10 mouse cellular contexts compared by ENCODE assay signal in genomic region chr1:172342729-172343128, GRCm38 (mm10). TPM values are rescaled to one million over a fixed set of nuclear protein-coding genes. Genes with fewer than 3 reads are reported as not detected.
DNase-seq lines count a peak whose midpoint lies in the region; ATAC-seq and TF ChIP-seq lines count a peak whose summit lies in the region.
"Had no signal": no experiment of that assay in that cellular context is flagged by ENCODE, and none has a peak within 500 bp of the region (broad histone marks: within the 10 kb centered on the region; RNA-seq: fewer than 3 reads in every experiment).

No protein-coding gene starts in this region.

- H3K4me1 ChIP-seq in hindbrain, embryonic 14.5 days (replicated peaks; ENCODE audit: control insufficient read depth, insufficient read depth, low read length) = no peaks in the 10 kb centered on the region; the same call in 1 of the 2 replicates
- no peaks in the 10 kb centered on the region for H3K4me1 ChIP-seq in midbrain, embryonic 14.5 days (ENCODE audit: control insufficient read depth, insufficient read depth, low read length)
- H3K4me1 ChIP-seq in stomach, postnatal 0 days (replicated peaks; ENCODE audit: control insufficient read depth, insufficient read depth) = no peaks in the 10 kb centered on the region

- 76% methylated on average over 3 of the region's 3 CpGs for WGBS in hindbrain, embryonic 14.5 days
- 81% methylated on average over 3 of the region's 3 CpGs for WGBS in midbrain, embryonic 14.5 days
- WGBS in stomach, postnatal 0 days = 76% methylated on average over 3 of the region's 3 CpGs

- H3K4me2 ChIP-seq in hindbrain, embryonic 14.5 days (replicated peaks) = peak overlapping the region; percentile 65
- H3K4me2 ChIP-seq in midbrain, embryonic 14.5 days (ENCODE audit: low read length) = peak overlapping the region; percentile 62; the same call in 1 of the 2 replicates
- H3K4me2 ChIP-seq in stomach, postnatal 0 days (replicated peaks; ENCODE audit: low read depth) = no peak overlapping the region
- H3K4me2 ChIP-seq: limb, embryonic 12.5 days had no signal

- peak; percentile 38 to 41 for DNase-seq in cerebellum, adult 18-20 months
- DNase-seq in cerebellum, adult 8-10 months = no peak
- DNase-seq in brain, embryonic 14.5 days (ENCODE audit: low read depth) = peak; percentile 82
- DNase-seq in hindbrain, embryonic 14.5 days (ENCODE audit: low spot score) = no peak
- DNase-seq in midbrain, embryonic 14.5 days = no peak
- no peak for DNase-seq in stomach, postnatal 0 days (ENCODE audit: low spot score)
- no peak for DNase-seq in ovary, postnatal 36 days (ENCODE audit: low spot score)
- no peak for DNase-seq in gastrocnemius, postnatal 10 days
- DNase-seq: heart, postnatal 4 days had no signal

- H3K9ac ChIP-seq in hindbrain, embryonic 14.5 days = no peak overlapping the region
- no peak overlapping the region for H3K9ac ChIP-seq in midbrain, embryonic 14.5 days (replicated peaks; ENCODE audit: low read length)
- H3K9ac ChIP-seq in stomach, postnatal 0 days (ENCODE audit: low read length) = no peak overlapping the region
- H3K9ac ChIP-seq: limb, embryonic 12.5 days had no signal

- H3K36me3 ChIP-seq in hindbrain, embryonic 14.5 days (replicated peaks; ENCODE audit: control insufficient read depth, insufficient read depth) = no peaks in the 10 kb centered on the region
- H3K36me3 ChIP-seq in midbrain, embryonic 14.5 days (ENCODE audit: control insufficient read depth, insufficient read depth, low read length) = no peaks in the 10 kb centered on the region
- H3K36me3 ChIP-seq in stomach, postnatal 0 days (ENCODE audit: control insufficient read depth, insufficient read depth, low read length) = no peaks in the 10 kb centered on the region
- H3K36me3 ChIP-seq: limb, embryonic 12.5 days had no signal

- H3K27ac ChIP-seq in hindbrain, embryonic 14.5 days = no peak overlapping the region
- no peak overlapping the region for H3K27ac ChIP-seq in midbrain, embryonic 14.5 days (replicated peaks; ENCODE audit: low read depth, low read length)
- H3K27ac ChIP-seq in stomach, postnatal 0 days (replicated peaks) = no peak overlapping the region
- H3K27ac ChIP-seq: limb, embryonic 12.5 days had no signal

- no peak for TF ChIP-seq CTCF in brain, embryonic 14.5 days (IDR thresholded peaks at IDR 0.05; ENCODE audit: borderline replicate concordance, extremely low read depth, insufficient read depth, insufficient read length)
- TF ChIP-seq CTCF in stomach, postnatal 0 days (IDR thresholded peaks at IDR 0.05; ENCODE audit: low read depth) = no peak

- no peaks in the 10 kb centered on the region for H3K9me3 ChIP-seq in hindbrain, embryonic 14.5 days (ENCODE audit: control insufficient read depth, low read length)
- no peaks in the 10 kb centered on the region for H3K9me3 ChIP-seq in midbrain, embryonic 14.5 days (ENCODE audit: control insufficient read depth, low read length)
- no peaks in the 10 kb centered on the region for H3K9me3 ChIP-seq in stomach, postnatal 0 days (ENCODE audit: control insufficient read depth, low read length)
- H3K9me3 ChIP-seq: limb, embryonic 12.5 days had no signal

- no peaks in the 10 kb centered on the region for H3K27me3 ChIP-seq in hindbrain, embryonic 14.5 days (ENCODE audit: control insufficient read depth, insufficient read depth, low read length)
- peaks cover 4% of the 10 kb centered on the region; the same call in 1 of the 2 replicates for H3K27me3 ChIP-seq in midbrain, embryonic 14.5 days (ENCODE audit: control insufficient read depth, insufficient read depth, low read length)
- H3K27me3 ChIP-seq in stomach, postnatal 0 days (ENCODE audit: control insufficient read depth, insufficient read depth, low read length) = no peaks in the 10 kb centered on the region; the same call in 1 of the 2 replicates

- H3K4me3 ChIP-seq in hindbrain, embryonic 14.5 days (replicated peaks; ENCODE audit: low read length) = peak overlapping the region; percentile 34; the same call in 1 of the 2 replicates
- no peak overlapping the region for H3K4me3 ChIP-seq in midbrain, embryonic 14.5 days (replicated peaks; ENCODE audit: low read depth, low read length)
- no peak overlapping the region for H3K4me3 ChIP-seq in stomach, postnatal 0 days (ENCODE audit: low read depth, low read length)
- H3K4me3 ChIP-seq: limb, embryonic 12.5 days had no signal

- no peak for TF ChIP-seq POLR2A in brain, embryonic 14.5 days (IDR thresholded peaks at IDR 0.05; ENCODE audit: borderline replicate concordance, extremely low read depth, insufficient read depth, insufficient read length, poor library complexity, severe bottlenecking)

- ATAC-seq in hindbrain, embryonic 14.5 days (ENCODE audit: low FRiP score) = peak; percentile 75
- ATAC-seq in midbrain, embryonic 14.5 days (ENCODE audit: low FRiP score, low TSS enrichment) = peak; percentile 46
- ATAC-seq in stomach, postnatal 0 days (ENCODE audit: low FRiP score, low TSS enrichment) = no peak

- no peak for TF ChIP-seq EP300 in stomach, postnatal 0 days (optimal IDR thresholded peaks at IDR 0.05)

RNA-seq across cellular contexts. Expression of gene Kcnj10, which starts 1.7 kb away (rescaled TPM):
- polyA plus RNA-seq in brain, embryonic 14.5 days (2012; rRNA removed) = 3.2 and 5.9 TPM in 2 replicates
- 2.8 and 3.5 TPM in 2 replicates for polyA plus RNA-seq in hindbrain, embryonic 14.5 days (2014; fragmentation: Nextera tagmentation; extraction: Ambion mirVana)
- 1.5 TPM in 2 replicates for polyA plus RNA-seq in midbrain, embryonic 14.5 days (2014; fragmentation: Nextera tagmentation; extraction: Ambion mirVana)
- polyA plus RNA-seq in stomach, postnatal 0 days (2015; fragmentation: Nextera tagmentation; extraction: Ambion mirVana) = 0.17 and 0.25 TPM in 2 replicates
- total RNA-seq in gastrocnemius, postnatal 10 days (2021) = 1 to 10 TPM in 1 of 2 experiments, under 1 TPM in 1; 0.87 to 1.2 TPM

RNA-seq across cellular contexts. Expression of gene Kcnj9, which starts 13.6 kb away (rescaled TPM):
- 6.9 and 8.0 TPM in 2 replicates for polyA plus RNA-seq in brain, embryonic 14.5 days (2012; rRNA removed)
- polyA plus RNA-seq in hindbrain, embryonic 14.5 days (2014; fragmentation: Nextera tagmentation; extraction: Ambion mirVana) = 1.7 and 2.1 TPM in 2 replicates
- polyA plus RNA-seq in midbrain, embryonic 14.5 days (2014; fragmentation: Nextera tagmentation; extraction: Ambion mirVana) = 3.0 and 3.9 TPM in 2 replicates
- 0.07 TPM in 2 replicates for polyA plus RNA-seq in stomach, postnatal 0 days (2015; fragmentation: Nextera tagmentation; extraction: Ambion mirVana)
- total RNA-seq in gastrocnemius, postnatal 10 days (2021) = under 1 TPM; 0.07 to 0.14 TPM
- total RNA-seq: heart, postnatal 4 days had no signal
- polyA plus RNA-seq: limb, embryonic 12.5 days had no signal

RNA-seq across cellular contexts. Expression of gene Pigm, which starts 33.6 kb away (rescaled TPM):
- polyA plus RNA-seq in brain, embryonic 14.5 days (2012; rRNA removed) = 9.4 and 9.8 TPM in 2 replicates
- 5.6 and 5.9 TPM in 2 replicates for polyA plus RNA-seq in hindbrain, embryonic 14.5 days (2014; fragmentation: Nextera tagmentation; extraction: Ambion mirVana)
- polyA plus RNA-seq in midbrain, embryonic 14.5 days (2014; fragmentation: Nextera tagmentation; extraction: Ambion mirVana) = 5.2 and 6.4 TPM in 2 replicates
- 3.6 and 3.8 TPM in 2 replicates for polyA plus RNA-seq in stomach, postnatal 0 days (2015; fragmentation: Nextera tagmentation; extraction: Ambion mirVana)
- 1 to 10 TPM; 5.6 to 6.9 TPM for total RNA-seq in gastrocnemius, postnatal 10 days (2021)

RNA-seq across cellular contexts. Expression of gene Atp1a2, which starts 44.9 kb away (rescaled TPM):
- 51.5 and 82.9 TPM in 2 replicates for polyA plus RNA-seq in brain, embryonic 14.5 days (2012; rRNA removed)
- polyA plus RNA-seq in hindbrain, embryonic 14.5 days (2014; fragmentation: Nextera tagmentation; extraction: Ambion mirVana) = 27.9 and 29.5 TPM in 2 replicates
- 18.2 and 19.4 TPM in 2 replicates for polyA plus RNA-seq in midbrain, embryonic 14.5 days (2014; fragmentation: Nextera tagmentation; extraction: Ambion mirVana)
- 3.1 and 4.1 TPM in 2 replicates for polyA plus RNA-seq in stomach, postnatal 0 days (2015; fragmentation: Nextera tagmentation; extraction: Ambion mirVana)
- 100 to 1,000 TPM; 695 to 761 TPM for total RNA-seq in gastrocnemius, postnatal 10 days (2021)

Comparison
In these comparisons a context has a peak if more than half of its experiments do, and no peak if none do; other contexts are left out.
1. DNase-seq: peak in cerebellum, adult 18-20 months (2 of 2) and brain, embryonic 14.5 days (single experiment); none in cerebellum, adult 8-10 months (single experiment), hindbrain, embryonic 14.5 days (single experiment), midbrain, embryonic 14.5 days (single experiment), stomach, postnatal 0 days (single experiment), ovary, postnatal 36 days (single experiment) and gastrocnemius, postnatal 10 days (single experiment).